In the genomic region with DNA sequence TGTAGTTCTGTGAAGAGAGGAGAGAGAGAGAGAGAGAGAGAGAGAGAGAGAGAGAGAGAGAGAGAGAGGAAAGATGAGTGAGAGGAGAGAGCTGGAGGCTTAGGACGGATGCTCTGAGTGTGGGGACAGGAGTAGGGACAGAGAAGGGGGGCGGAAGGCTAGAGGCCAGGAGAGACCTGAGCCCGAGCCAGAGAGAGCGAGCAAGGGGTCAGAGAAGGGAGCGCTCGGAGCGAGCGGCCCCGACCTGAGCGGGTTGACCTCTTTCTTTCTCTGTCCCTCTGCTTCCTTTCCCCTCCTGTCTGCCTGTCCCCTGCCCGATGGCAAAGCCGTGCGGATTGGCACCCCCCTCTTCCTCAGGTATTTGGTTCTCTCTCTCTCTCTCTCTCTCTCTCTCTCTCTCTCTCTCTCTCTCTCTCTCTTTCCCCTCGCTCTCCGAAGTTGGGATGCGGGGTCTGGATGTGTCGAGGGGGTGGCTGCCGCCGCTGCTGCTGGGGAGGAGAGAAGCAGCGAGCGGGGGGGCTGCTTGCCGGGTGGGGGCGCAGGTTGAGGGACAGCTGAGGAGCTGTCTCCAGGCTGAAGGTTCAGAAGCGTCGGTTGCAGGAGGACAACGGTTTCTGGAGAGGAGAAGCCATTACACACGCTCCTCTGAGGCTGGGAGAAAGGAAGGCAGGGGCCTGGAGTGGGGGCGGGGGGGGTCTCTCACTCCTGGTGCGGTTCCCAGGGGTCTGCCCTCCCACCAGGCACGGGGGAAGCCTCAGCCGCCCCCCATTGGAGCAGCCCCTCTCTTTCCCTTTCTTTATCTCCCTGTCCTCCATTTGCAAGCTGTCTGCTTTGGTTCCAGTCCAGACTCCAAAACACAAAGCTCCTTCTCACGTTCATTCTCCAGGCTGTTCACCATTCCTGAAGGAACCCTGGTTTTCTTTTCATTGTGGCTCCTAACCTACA, we compare ENCODE assay signal across 7 mouse cellular contexts. TPM values are rescaled to one million over a fixed set of nuclear protein-coding genes. Genes with fewer than 3 reads are reported as not detected.
DNase-seq lines count a peak whose midpoint lies in the region; ATAC-seq and TF ChIP-seq lines count a peak whose summit lies in the region.

No protein-coding gene starts in this region.

- peak; percentile 56 for DNase-seq in 3T3-L1 (ENCODE audit: low read depth, low spot score)
- DNase-seq in cerebellum, postnatal 25 days: peak; percentile 69 to 76
- peak; percentile 59 for DNase-seq in kidney, postnatal 14 days
- peak; percentile 62 for DNase-seq in lung, postnatal 10 days

- peak overlapping the region; percentile 89 for H3K9ac ChIP-seq in ES-Bruce4 (ENCODE audit: low read depth, poor library complexity, severe bottlenecking)
- H3K9ac ChIP-seq in heart, embryonic 11.5 days (ENCODE audit: low read depth, low read length): peak overlapping the region; percentile 90
- peak overlapping the region; percentile 84 for H3K9ac ChIP-seq in stomach, embryonic 14.5 days (replicated peaks; ENCODE audit: low read depth, low read length)

- H3K4me1 ChIP-seq in ES-Bruce4 (ENCODE audit: control insufficient read depth, insufficient read depth, low read length): no peaks in the 10 kb centered on the region
- peaks cover 13% of the 10 kb centered on the region for H3K4me1 ChIP-seq in heart, embryonic 11.5 days (ENCODE audit: control insufficient read depth, insufficient read depth, low read length)
- H3K4me1 ChIP-seq in stomach, embryonic 14.5 days (ENCODE audit: control insufficient read depth, insufficient read depth, low read length): peaks cover 10% of the 10 kb centered on the region; the same call in 1 of the 2 replicates

- TF ChIP-seq CTCF in ES-Bruce4 (IDR thresholded peaks at IDR 0.05; ENCODE audit: low read depth, low read length): no peak

- peak overlapping the region; percentile 91; the same call in 1 of the 2 replicates for H3K27ac ChIP-seq in ES-Bruce4 (ENCODE audit: insufficient read depth, low read length)
- peak overlapping the region; percentile 94 for H3K27ac ChIP-seq in heart, embryonic 11.5 days (ENCODE audit: low read depth, low read length)
- peak overlapping the region; percentile 98 for H3K27ac ChIP-seq in stomach, embryonic 14.5 days (ENCODE audit: low read length)

- 1% methylated on average over 19 of the region's 32 CpGs for WGBS in heart, embryonic 11.5 days (ENCODE audit: insufficient replicate concordance)
- under 1% methylated on average over 32 of the region's 32 CpGs for WGBS in stomach, embryonic 14.5 days

- H3K36me3 ChIP-seq in ES-Bruce4 (ENCODE audit: control insufficient read depth, insufficient read depth, low read length, poor library complexity, severe bottlenecking): peaks cover 2% of the 10 kb centered on the region
- H3K36me3 ChIP-seq in heart, embryonic 11.5 days (ENCODE audit: control insufficient read depth, insufficient read depth, low read length): no peaks in the 10 kb centered on the region
- H3K36me3 ChIP-seq in stomach, embryonic 14.5 days (ENCODE audit: control insufficient read depth, insufficient read depth, low read length): no peaks in the 10 kb centered on the region

- TF ChIP-seq POLR2A in ES-Bruce4 (IDR thresholded peaks at IDR 0.05; ENCODE audit: insufficient read depth, low read length): no peak

- H3K4me3 ChIP-seq in ES-Bruce4 (ENCODE audit: low read depth, low read length): peak overlapping the region; percentile 98
- H3K4me3 ChIP-seq in heart, embryonic 11.5 days (ENCODE audit: low read depth, low read length): peak overlapping the region; percentile 62
- H3K4me3 ChIP-seq in stomach, embryonic 14.5 days (ENCODE audit: low read depth, low read length): peak overlapping the region; percentile 76

- H3K4me2 ChIP-seq in heart, embryonic 11.5 days: peak overlapping the region; percentile 85
- peak overlapping the region; percentile 81 for H3K4me2 ChIP-seq in stomach, embryonic 14.5 days (replicated peaks; ENCODE audit: low read depth, low read length)

- ATAC-seq in heart, embryonic 11.5 days (replicated peaks; ENCODE audit: insufficient number of reproducible peaks, low FRiP score, low TSS enrichment): peak; percentile 58
- peak; percentile 47 for ATAC-seq in stomach, embryonic 14.5 days (ENCODE audit: insufficient number of reproducible peaks, insufficient read depth, low FRiP score, low read depth)

- TF ChIP-seq EP300 in ES-Bruce4 (IDR thresholded peaks at IDR 0.05; ENCODE audit: insufficient read depth, low read depth, low read length): no peak

- no peaks in the 10 kb centered on the region for H3K27me3 ChIP-seq in ES-Bruce4 (ENCODE audit: control insufficient read depth, insufficient read depth, low read length, poor library complexity, severe bottlenecking)
- no peaks in the 10 kb centered on the region for H3K27me3 ChIP-seq in heart, embryonic 11.5 days (ENCODE audit: control insufficient read depth, insufficient read depth, low read length)
- H3K27me3 ChIP-seq in stomach, embryonic 14.5 days (ENCODE audit: control insufficient read depth, insufficient read depth, low read length): no peaks in the 10 kb centered on the region

- H3K9me3 ChIP-seq in ES-Bruce4 (replicated peaks; ENCODE audit: control insufficient read depth, insufficient read depth, low read length, poor library complexity, severe bottlenecking): no peaks in the 10 kb centered on the region
- H3K9me3 ChIP-seq in heart, embryonic 11.5 days (replicated peaks; ENCODE audit: control insufficient read depth, low read length): no peaks in the 10 kb centered on the region
- H3K9me3 ChIP-seq in stomach, embryonic 14.5 days (ENCODE audit: control insufficient read depth, low read depth, low read length): no peaks in the 10 kb centered on the region

RNA-seq across cellular contexts. Expression of gene Zfp462, which starts 4.0 kb away (rescaled TPM):
- polyA plus RNA-seq in ES-Bruce4 (2011; ENCODE audit: insufficient read depth, insufficient read length, low read depth, missing spikeins): 124 and 134 TPM in 2 replicates
- polyA plus RNA-seq in heart, embryonic 11.5 days (2014; fragmentation: Nextera tagmentation; extraction: Ambion mirVana): 3.6 and 5.7 TPM in 2 replicates
- polyA plus RNA-seq in stomach, embryonic 14.5 days (2014; fragmentation: Nextera tagmentation; extraction: Ambion mirVana): 6.9 and 7.2 TPM in 2 replicates

Comparison
In these comparisons a context has a peak if more than half of its experiments do, and no peak if none do; other contexts are left out.
1. Peak in every context shown above with its lines: DNase-seq, ATAC-seq, H3K4me3 ChIP-seq and H3K27ac ChIP-seq.
2. RNA of gene Zfp462, which starts 4.0 kb away (polyA plus RNA-seq): 124 to 134 TPM in ES-Bruce4; 6.9 to 7.2 TPM in stomach, embryonic 14.5 days and 3.6 to 5.7 TPM in heart, embryonic 11.5 days; every median in the first group is over 10 times any median in the second.